Mouse (Mus musculus) heart, adult 2 months (tissue): Measurements from ENCODE around the gene 4930595D18Rik. TPM values are rescaled to one million over a fixed set of nuclear protein-coding genes. Genes with fewer than 3 reads are reported as not detected.

Source experiments
- DNase-seq, 2 experiments: peaks; one replicate each; pipeline ENCODE4 v3.0.0; 2021
- H3K27ac ChIP-seq: fragments of 200-600 bp; 2 replicates; pipeline ENCODE4 v1.8.1; 2022
- H3K27me3 ChIP-seq: fragments of 200-500 bp; 2 replicates; pipeline ENCODE4 v1.6.1; 2012; ENCODE audit warnings: mild to moderate bottlenecking, low read length, inconsistent platforms, mixed read lengths; ENCODE audit not compliant: control insufficient read depth, insufficient read depth
- H3K36me3 ChIP-seq: fragments of 200-500 bp; 2 replicates; pipeline ENCODE4 v1.6.1; 2012; ENCODE audit warnings: low read length, inconsistent platforms; ENCODE audit not compliant: control insufficient read depth, insufficient read depth
- H3K4me1 ChIP-seq: fragments of 200-500 bp; 2 replicates; pipeline ENCODE4 v1.6.1; 2011; ENCODE audit warnings: low read length; ENCODE audit not compliant: control insufficient read depth, insufficient read depth
- H3K4me3 ChIP-seq: fragments of 200-600 bp; 2 replicates; pipeline ENCODE4 v1.8.1; 2022
- H3K79me2 ChIP-seq: fragments of 200-500 bp; replicated peaks from 2 replicates; pipeline ENCODE4 v1.6.1; 2012; ENCODE audit warnings: mild to moderate bottlenecking, inconsistent platforms, low read length, moderate library complexity, mixed read lengths; ENCODE audit not compliant: control insufficient read depth, insufficient read depth
- H3K9ac ChIP-seq: fragments of 200-500 bp; 2 replicates; pipeline ENCODE4 v1.6.1; 2012; ENCODE audit warnings: low read depth, mild to moderate bottlenecking, control low read depth, inconsistent platforms, low read length, mixed read lengths
- CTCF ChIP-seq: fragments of 200-600 bp; IDR thresholded peaks from 2 replicates; pipeline ENCODE4 v1.8.1; 2022; ENCODE audit warnings: antibody characterized with exemption, mild to moderate bottlenecking, moderate library complexity
- EP300 ChIP-seq: fragments of 200-500 bp; IDR thresholded peaks from 2 replicates; pipeline ENCODE4 v1.6.1; 2011; ENCODE audit warnings: low read depth, low read length, control low read depth; ENCODE audit not compliant: insufficient read depth
- POLR2A ChIP-seq: fragments of 200-500 bp; IDR thresholded peaks from 2 replicates; pipeline ENCODE4 v1.6.1; 2011; ENCODE audit warnings: mild to moderate bottlenecking, low read depth, low read length, control low read depth; ENCODE audit not compliant: insufficient read depth
- WGBS: fragments of 180-500 bp; shearing (Covaris S2); methylation state at CpG from one replicate; pipeline ENCODE4 v1.1.7; 2018; 5-methylcytosine and 5-hydroxymethylcytosine counted together
- intact Hi-C: fragments of 180-260 bp; cut with DNase I; formaldehyde crosslinking; loops from one replicate; pipeline ENCODE4 v1.15.1; 2025
- polyA plus RNA-seq: library from polyadenylated mRNA; depleted of rRNA; stranded (reverse); fragments of >200 nt; gene quantifications from 2 replicates; pipeline ENCODE4 v1.2.3, GENCODE M21; 2012
- total RNA-seq, 2 experiments: library from RNA; stranded (reverse); gene quantifications; 2 replicates each; pipeline ENCODE4 v1.2.3; 2021

4930595D18Rik gene
- total and polyA plus RNA-seq, 3 experiments: not detected

- TF ChIP-seq POLR2A (no peak), EP300 (no peak), CTCF (no peak)
- H3K4me3 ChIP-seq: no peak overlapping the region
- intact Hi-C loops: no loop called here
Measured at GRCm38 (mm10) chr12:111192777-111193176, 8.5 kb upstream of the 4930595D18Rik start.

DNA sequence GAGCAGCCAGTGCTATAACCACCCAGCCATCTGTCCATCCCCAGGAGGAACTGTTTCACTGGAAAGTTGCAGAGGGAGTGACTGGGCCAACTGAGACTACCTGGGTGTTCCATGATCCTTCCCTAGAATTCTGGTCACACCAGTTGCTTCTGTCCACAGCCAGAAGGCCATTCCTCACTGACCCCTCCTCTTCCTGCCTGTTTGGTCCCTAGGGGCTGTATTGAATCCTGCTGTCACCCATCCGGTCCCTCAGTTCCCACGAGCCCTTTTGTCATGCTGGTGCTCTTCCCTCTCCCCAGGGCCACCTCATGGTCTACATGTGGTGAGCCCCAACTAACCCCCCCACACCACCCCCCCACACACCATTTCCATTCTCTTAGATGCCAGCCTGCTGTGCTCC, 6.6 kb upstream of the 4930595D18Rik start:
- 41% methylated on average over 2 of the region's 2 CpGs for WGBS
- Histone ChIP-seq H3K4me1 (peaks cover 4% of the 10 kb centered on the region), H3K9ac (no peak overlapping the region), H3K27ac (peak overlapping the region; percentile 9; the same call in 1 of the 2 replicates), H3K27me3 (no peaks in the 10 kb centered on the region), H3K36me3 (no peaks in the 10 kb centered on the region), H3K4me3 (no peak overlapping the region), H3K79me2 (no peaks in the 10 kb centered on the region)
- TF ChIP-seq POLR2A (0 out of 2 replicates have a peak, but pooled peaks have one; percentile 28), EP300 (no peak)
- intact Hi-C loops: no loop called here
- DNase-seq: peak in 1 of 2 experiments; percentile 14

More at GRCm38 (mm10) chr12:111192777-111193176, 8.5 kb upstream of the 4930595D18Rik start:
- no peak overlapping the region for H3K9ac ChIP-seq
- DNase-seq: no peak
- H3K27ac ChIP-seq: no peak overlapping the region
- H3K79me2 ChIP-seq: no peaks in the 10 kb centered on the region
- no peaks in the 10 kb centered on the region for H3K4me1 ChIP-seq
- no peaks in the 10 kb centered on the region for H3K27me3 ChIP-seq
- H3K36me3 ChIP-seq: no peaks in the 10 kb centered on the region
- 82% methylated on average over 6 of the region's 6 CpGs for WGBS

- H3K4me1 ChIP-seq: peaks cover 4% of the 10 kb centered on the region
- H3K27me3 ChIP-seq: no peaks in the 10 kb centered on the region
- no peak for DNase-seq
- no peak overlapping the region for H3K9ac ChIP-seq
- no peak overlapping the region for H3K4me3 ChIP-seq
- H3K79me2 ChIP-seq: no peaks in the 10 kb centered on the region
- TF ChIP-seq POLR2A (no peak), CTCF (no peak), EP300 (no peak)
- H3K27ac ChIP-seq: no peak overlapping the region
- H3K36me3 ChIP-seq: no peaks in the 10 kb centered on the region
- WGBS: 87% methylated on average over 5 of the region's 5 CpGs
- intact Hi-C loops: no loop called here
Measured at GRCm38 (mm10) chr12:111190355-111190754, 6.1 kb upstream of the 4930595D18Rik start.

DNA sequence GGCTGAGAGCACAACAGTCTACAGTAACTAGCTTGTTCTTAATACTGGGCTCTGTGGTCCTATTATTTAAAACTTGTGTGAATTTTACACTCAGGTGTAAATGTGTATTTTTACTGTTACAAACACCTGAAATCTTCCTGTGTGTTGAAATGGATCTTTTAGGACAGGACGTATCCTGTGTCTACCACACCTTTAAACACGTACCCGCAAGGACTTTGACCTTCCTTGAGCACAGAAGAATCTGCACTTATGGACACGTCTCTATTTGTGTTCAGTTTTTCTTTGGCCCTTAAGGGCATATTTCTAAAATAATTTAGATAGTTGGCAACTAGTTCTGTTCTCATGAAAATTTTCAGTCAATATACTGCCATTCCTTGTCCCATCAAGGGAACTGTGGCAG, 4.0 kb upstream of the 4930595D18Rik start:
- TF ChIP-seq EP300: no peak
- TF ChIP-seq POLR2A: no peak
- no peak for TF ChIP-seq CTCF
- intact Hi-C loops: no loop called here
- 94% methylated on average over 4 of the region's 4 CpGs for WGBS

DNA sequence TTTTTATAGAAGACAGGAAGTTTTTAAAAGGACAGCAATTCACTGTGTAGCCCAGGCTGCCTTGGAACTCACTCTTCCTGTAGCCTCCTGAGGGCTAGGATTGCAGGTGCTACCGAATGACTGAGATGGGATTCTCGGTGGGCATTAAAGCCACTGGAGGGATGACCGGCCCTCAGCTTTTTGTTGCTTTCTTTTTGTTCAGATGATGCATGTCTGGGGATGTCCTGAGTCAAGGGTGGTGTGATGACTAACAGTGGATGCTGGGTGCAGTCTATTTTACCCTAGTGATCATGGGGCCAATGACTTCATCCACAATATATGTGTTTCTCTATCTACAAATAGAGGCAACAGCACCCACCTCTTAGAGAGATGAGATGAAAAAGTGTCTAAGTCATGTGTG, 2.7 kb upstream of the 4930595D18Rik start:
- Histone ChIP-seq H3K4me1 (peaks cover 4% of the 10 kb centered on the region), H3K27ac (no peak overlapping the region; the same call in 1 of the 2 replicates), H3K27me3 (no peaks in the 10 kb centered on the region), H3K4me3 (no peak overlapping the region), H3K36me3 (no peaks in the 10 kb centered on the region), H3K79me2 (no peaks in the 10 kb centered on the region), H3K9ac (no peak overlapping the region)
- DNase-seq: no peak
- intact Hi-C loops: no loop called here
- no peak for TF ChIP-seq CTCF
- TF ChIP-seq EP300: no peak
- TF ChIP-seq POLR2A: no peak
- WGBS: 61% methylated on average over 3 of the region's 3 CpGs

More for the DNA sequence above, 4.0 kb upstream of the 4930595D18Rik start:
- Histone ChIP-seq H3K4me3 (no peak overlapping the region), H3K27ac (no peak overlapping the region), H3K36me3 (no peaks in the 10 kb centered on the region), H3K9ac (no peak overlapping the region), H3K27me3 (no peaks in the 10 kb centered on the region), H3K4me1 (peaks cover 4% of the 10 kb centered on the region), H3K79me2 (no peaks in the 10 kb centered on the region)
- no peak for DNase-seq

DNA sequence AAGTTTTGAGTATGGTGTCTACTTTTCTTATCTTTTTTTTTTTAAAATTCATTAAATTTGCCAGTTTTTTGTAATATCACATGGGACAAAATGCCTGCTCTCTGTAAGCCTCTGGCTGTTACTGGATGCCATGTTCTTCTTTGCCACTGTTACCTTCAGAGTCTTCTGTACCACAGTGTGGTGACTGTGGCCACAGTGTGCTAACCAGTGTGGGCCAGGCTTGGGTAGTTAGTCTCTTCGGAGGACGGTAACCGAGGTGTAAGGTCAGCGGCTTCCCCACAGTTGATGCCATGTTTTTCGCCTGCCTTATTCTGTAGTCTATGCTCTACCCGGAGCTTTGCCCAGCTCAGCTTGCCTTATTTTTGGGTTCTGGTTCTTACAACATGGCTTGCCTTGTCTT, 1.9 kb downstream of the 4930595D18Rik start:
- H3K4me3 ChIP-seq: no peak overlapping the region
- no peak for DNase-seq
- no peaks in the 10 kb centered on the region for H3K27me3 ChIP-seq
- no peak overlapping the region for H3K9ac ChIP-seq
- TF ChIP-seq CTCF: no peak
- no peak for TF ChIP-seq EP300
- TF ChIP-seq POLR2A: no peak
- peaks cover 4% of the 10 kb centered on the region for H3K4me1 ChIP-seq
- H3K79me2 ChIP-seq: 0 out of 2 replicates have a peak, but pooled peaks cover 2% of the 10 kb centered on the region
- H3K27ac ChIP-seq: no peak overlapping the region
- intact Hi-C loops: no loop called here
- no peaks in the 10 kb centered on the region for H3K36me3 ChIP-seq
- WGBS: 97% methylated on average over 6 of the region's 6 CpGs
